Mouse (Mus musculus) myocyte (in vitro differentiated cells): ENCODE data around the gene D930020B18Rik.

Experiments
- CEBPB ChIP-seq: IDR thresholded peaks from 2 replicates; pipeline ENCODE4 v1.6.1; 2011; ENCODE audit warnings: mild to moderate bottlenecking, moderate library complexity; ENCODE audit not compliant: poor library complexity, insufficient read depth, severe bottlenecking
- POLR2A ChIP-seq: IDR thresholded peaks from one replicate; pipeline ENCODE4 v1.6.1; 2011; ENCODE audit warnings: low read depth, mild to moderate bottlenecking, control low read depth, moderate library complexity; ENCODE audit not compliant: insufficient read length
- POLR2AphosphoS2 ChIP-seq: IDR thresholded peaks from one replicate; pipeline ENCODE4 v1.6.1; 2011; ENCODE audit warnings: low read depth, control low read depth; ENCODE audit not compliant: insufficient read length

DNA sequence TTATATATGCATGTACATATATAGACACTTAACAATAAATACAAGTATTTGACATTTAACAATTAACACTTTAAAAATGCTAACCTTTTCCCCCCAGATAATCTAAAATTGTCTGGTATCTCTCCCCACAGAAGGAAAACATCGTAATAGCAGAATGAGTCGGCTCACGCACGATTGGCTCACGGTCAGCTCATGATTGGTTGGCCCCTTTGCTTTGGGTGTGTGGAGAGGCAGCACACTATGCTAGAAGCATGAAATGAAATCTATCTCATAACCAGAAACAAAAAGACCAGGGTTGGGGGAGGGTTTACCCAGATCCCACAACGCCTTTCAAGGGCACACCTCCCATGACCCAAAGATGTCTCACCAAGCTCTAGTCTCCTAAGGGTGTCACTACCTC lies 63.5 kb downstream of the D930020B18Rik start:
- TF ChIP-seq POLR2A (no peak), POLR2AphosphoS2 (no peak), CEBPB (no peak)
